Mouse (Mus musculus) adrenal gland, postnatal 4 days (tissue): Measurements from ENCODE around the gene Abhd6. TPM values are rescaled to one million over a fixed set of nuclear protein-coding genes. Genes with fewer than 3 reads are reported as not detected.

Source experiments
- DNase-seq, 2 experiments: peaks; one replicate each; pipeline ENCODE4 v3.0.0; 2021 to 2022; ENCODE audit warnings: low spot score in 2 of 2, mixed read lengths in 2 of 2
- total RNA-seq, 2 experiments: library from RNA; stranded (reverse); gene quantifications; 2 replicates each; pipeline ENCODE4 v1.2.3; 2021

The Abhd6 gene
- total RNA-seq, 2 experiments from 2014 or later = 42.3 to 47.3 TPM

DNA sequence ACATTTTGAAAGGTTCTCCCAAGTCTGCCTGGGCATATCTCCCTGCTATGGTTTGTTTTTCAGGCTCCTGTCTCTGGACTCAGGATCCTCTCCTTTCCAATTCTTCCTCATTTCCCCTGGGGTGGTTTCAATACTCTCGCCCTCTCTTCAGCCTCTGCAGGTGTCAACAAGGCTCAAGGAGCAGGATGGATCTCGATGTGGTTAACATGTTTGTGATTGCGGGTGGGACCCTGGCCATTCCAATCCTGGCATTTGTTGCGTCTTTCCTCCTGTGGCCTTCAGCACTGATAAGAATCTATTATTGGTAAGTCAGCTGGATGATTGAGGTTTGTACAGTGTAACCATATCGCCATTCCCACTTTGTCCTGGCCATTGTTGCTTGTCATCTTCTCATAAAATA is 25.4 kb downstream of the Abhd6 start:
- no peak for DNase-seq

DNA sequence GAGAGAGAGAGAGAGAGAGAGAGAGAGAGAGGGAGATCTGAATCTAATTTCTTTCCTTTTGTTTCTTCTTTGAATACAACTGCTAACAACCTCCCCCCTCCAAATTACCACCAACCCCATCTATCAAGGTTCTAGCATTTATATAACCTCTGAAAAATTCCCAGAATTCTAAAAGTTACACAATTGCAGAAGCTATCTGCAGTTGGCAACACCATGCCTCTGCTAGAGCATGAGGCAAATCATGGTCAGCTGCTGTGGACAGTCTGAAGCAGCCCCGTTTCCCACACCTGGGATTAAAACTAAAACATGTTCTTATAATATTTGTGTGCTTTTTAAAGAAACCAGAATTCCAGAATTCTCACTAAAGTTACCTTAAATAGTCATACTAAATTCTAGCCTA is 27.1 kb downstream of the Abhd6 start:
- no peak for DNase-seq

DNA sequence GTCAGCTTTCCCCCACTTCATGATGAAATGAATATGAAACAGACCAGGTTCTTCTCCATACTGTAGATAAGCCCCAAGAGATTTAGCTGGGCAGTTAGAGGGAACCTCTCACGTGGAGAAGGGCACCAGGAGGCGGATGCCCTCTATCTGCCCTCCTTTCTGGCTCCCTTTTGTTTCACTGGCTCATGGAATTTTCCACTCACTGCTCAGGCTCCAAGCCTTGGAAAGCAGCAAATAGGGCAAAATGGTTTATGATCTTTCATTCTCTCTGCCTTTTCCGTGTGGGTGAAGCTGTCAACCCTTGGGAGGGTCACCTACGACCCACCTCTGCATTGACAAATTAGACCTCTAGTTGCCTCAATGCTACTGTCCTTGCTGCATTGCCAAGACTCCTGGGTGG is 27.8 kb downstream of the Abhd6 start:
- no peak for DNase-seq

DNA sequence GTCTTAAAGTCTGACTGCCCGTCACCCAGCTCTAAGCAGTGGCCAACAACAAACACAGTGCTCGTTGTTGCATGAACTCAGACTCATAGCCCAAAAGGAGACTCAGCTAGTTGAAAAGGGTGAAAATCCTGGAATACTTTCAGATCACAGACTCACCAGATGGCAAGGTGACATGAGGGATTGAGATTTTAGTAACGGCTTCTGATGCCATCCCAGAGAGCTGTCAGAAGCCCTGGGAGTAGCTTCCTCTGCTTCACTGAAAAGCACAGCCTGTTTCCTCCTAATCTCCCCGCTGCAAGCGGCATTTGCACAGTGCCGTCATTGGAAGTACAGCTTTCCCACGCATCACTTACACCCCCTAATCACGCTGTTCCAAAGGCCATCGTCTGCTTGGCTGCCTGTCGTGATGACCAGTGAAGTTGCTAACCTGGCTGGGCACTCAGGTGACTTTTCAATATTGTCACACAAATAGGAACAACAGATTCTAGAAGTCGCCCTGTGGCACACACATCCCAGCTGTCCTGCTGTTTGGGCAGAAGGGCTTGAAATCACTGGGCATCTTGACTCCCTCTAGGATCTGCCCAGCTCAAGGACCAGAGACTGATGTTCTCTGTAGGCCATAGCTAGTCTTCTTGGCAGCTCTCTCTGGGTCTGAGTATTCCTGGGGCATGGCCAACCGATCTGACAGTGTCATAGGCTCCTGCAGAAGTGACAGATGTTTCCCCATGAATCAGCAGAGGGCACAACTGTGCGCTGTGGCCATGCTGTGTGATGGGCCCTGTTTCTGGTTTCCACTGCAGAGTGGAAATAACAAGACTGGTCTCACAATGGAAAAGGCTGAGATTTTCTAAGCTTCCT is 29.6 kb downstream of the Abhd6 start:
- no peak for DNase-seq

DNA sequence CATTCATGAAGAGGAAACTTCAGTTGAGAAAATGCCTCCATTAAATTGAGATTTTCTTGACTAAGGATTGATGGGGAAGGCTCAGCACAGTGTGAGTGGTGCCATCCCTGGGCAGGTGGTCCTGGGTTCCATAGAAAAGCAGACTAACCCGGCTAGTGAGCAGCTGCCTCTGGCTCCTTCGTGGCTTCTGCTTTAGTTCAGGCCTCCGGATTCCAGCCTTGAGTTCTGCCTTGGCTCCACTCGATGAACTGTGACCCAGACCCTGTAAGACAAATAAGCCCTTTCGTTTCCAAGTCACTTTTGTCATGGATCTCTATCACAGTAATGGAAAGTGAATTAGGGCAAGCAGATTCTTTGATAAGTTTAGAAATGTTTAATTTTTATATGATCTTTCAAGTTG is 31.9 kb downstream of the Abhd6 start:
- no peak for DNase-seq

DNA sequence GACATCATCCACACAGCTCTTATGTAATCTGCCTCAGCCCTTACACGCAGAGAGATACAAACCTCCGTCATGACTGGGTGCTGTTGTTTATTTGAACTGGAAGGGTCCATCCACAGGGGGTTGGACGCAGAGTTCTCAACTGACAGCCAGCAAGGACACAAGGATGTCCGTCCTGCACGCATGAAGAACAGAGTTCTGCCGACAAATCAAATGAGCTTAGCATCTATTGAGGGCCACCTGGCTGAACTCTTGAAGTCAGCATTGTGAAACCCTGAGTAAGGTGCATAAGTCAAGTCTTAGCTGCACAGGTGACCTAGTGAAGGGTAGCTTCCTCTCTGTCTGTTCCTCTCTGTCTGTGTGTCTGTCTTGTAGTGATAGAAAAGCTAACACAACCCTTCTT is 33.2 kb downstream of the Abhd6 start:
- no peak for DNase-seq

DNA sequence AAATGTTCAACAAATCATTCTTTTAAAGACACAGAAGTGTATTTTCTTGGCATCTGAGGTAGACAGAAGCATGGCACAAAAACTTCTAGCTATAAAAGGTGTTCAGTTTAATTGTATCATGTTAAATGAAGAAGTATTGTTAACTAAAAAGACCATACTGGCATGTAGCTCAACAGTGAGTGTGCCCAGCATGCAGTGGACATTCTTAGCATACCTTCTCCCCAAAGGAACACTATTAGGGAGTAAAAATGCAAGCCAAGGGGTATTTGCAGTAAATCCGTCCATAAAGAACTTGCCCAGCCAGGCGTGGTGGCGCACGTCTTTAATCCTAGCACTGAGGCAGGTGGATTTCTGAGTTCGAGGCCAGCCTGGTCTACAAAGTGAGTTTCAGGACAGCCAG is 33.7 kb downstream of the Abhd6 start:
- no peak for DNase-seq

DNA sequence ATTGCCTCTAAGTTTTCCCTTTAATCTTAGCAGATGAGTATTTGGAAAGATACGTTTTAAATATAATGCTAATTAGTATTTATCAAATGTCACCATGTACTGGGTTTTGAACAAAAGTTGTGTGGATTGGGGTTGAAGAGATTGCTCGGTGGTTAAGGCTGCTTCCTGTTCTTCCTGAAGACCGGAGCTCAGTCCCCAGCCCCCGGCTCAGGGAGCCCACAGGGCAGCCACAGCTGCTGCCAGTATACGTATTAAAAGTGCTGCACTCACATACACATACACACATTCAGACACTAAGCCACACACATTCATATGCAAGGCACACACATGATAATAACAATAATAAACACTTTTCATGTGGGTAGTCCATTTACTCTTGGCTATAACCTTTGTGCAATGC is 35.4 kb downstream of the Abhd6 start:
- no peak for DNase-seq

DNA sequence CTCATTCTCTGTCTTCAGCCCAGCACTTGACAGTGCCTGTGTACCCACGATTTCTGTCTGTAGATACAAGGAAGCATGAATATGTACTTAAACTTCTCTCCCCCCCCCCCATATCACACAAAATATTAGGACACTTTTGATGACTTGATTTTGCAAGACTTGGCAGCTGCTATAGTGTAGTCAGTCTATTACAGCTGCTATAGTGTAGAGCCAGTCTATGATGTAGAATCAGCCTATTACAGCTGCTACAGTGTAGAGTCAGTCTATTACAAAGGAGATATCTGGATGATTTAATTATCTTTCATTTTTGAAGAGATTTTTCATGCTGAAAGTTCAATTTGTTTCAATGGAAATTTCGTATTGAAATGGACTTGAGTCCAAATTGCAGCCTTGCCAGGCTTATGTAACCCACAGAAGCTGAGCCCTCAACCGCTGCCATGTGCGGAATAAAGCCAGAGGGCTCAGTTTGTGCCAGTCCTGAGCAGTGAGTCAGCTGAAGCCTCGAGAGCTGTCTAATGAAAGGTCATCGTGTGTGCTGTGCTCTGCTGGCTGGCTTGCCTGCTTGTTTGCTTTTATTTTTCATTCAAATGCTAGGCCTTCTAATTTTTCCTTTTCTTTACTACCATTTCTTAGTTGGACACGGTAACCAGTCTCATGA is 36.2 kb downstream of the Abhd6 start:
- peak in 1 of 2 experiments; percentile 34 for DNase-seq

DNA sequence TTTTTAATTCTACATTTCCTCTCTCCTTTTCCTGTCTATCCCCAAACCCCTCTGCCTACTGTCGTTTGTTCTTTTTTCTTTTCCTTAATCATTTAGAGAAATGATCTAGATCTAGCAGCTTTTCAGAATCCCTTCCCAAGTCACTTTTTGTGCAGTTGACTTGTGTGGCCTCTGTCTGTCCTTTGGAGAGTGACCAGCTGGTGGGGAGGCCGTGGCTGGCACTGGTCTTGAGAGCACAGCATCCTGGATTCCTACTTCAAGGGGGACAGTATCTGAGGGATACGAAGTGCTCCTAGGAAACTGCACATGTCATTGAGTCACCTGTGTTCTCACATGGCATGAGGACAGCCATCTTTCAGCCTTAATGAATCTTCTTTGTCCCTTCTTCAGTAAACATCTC is 37.5 kb downstream of the Abhd6 start:
- DNase-seq = no peak

DNA sequence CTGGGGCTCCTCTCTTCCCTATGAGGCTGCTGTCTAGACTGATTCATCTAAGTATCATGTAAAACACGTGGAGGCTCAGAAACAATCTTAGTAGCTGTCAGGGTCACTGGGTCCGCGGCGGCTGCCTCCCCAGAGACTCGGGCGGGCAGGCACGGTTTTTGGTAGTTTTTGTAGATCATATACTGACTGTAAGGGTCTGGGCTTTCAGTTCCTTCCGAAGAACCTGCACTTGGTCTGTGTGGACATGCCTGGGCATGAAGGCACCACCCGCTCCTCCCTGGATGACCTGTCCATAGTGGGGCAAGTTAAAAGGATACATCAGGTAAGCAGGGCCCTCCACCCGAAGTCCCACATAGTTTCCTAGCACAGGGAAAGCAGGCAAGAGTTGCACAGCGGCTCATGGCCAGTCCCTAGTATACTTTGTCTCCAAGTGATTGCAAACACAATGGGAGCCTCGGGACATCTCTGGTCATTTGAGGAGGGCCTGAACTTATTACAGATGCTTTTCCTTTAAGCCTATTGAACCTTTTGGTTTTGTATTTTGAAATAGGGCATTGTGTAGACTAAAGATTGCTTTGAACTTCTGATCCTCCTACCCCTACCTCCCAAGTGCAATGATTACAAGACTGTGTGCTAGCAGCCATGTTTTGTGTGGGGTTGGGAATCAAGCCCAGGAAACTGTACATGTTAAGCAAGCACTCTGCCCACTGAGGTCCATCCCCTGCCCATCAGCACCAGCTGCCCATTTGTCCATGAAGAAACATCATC is 38.4 kb downstream of the Abhd6 start:
- DNase-seq = no peak

DNA sequence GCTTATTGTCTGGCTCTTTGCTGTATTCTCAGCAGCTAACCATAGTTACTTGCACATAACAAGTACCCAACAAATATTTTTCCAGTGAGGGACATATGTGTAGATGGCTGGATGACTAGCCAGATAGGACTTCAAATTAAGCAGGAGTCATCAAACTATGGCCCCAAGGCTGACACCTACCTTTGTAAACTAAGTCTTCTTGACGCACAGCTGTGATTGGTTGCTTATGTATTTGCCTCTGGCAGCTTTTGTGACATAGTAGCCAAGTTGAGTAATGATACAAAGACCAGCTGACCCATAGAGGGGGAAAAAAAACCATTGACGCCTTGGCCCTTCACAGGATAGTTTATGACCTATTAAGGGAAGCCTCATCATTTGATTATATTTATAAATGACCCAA is 39.4 kb downstream of the Abhd6 start:
- DNase-seq = no peak

DNA sequence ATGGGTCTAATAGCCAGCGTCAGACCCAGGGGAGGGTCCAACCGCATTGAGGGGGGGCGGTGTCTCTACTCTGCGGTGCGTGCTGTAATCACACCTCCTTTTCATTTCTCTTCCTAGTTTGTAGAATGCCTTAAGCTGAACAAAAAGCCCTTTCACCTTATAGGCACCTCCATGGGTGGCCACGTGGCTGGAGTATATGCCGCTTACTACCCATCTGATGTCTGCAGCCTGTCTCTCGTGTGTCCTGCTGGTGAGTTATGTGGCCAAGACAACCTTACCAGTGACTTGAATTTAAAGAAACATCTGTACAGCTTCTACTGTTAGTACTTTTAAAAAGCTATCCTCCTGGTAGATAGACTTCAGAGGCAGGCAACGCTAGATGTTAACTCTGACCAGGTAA is 39.9 kb downstream of the Abhd6 start:
- no peak for DNase-seq

DNA sequence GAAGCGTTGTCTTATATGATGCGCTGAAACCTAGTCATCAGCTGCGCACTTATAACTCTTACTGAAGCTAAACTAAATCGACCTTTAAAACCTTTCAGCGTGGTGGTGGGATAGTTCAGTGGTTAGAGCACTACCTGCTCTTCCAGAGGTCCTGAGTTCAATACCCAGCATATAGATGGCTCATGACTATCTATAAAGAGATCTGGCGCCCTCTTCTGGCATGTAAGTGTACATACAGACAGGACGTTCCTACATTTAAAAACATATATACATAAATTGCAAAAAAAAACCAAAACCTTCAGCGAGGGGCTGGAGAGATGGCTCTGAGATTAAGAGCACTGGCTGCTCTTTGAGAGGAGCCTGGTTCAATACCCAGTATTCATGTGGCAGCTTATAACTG is 41.6 kb downstream of the Abhd6 start:
- DNase-seq = no peak

DNA sequence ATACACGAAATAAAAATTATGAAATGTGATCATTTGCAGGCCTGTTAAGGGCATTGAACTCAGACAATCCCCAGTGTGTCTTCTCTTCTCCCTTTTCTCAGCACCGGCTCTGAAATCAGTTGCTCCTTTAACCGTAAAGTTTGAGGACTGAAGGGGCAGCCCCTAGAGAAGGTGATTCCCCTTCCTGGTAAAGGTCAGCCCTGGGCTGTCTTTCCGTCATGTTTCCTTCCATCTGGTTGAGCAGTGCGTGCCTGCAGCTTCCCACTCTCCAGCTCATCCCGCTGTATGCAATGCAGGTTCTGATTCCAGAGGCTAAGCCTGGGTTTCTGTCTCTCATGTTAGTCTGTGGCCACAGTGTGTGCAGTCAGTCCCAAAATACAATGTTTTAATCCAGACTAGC is 42.1 kb downstream of the Abhd6 start:
- DNase-seq = no peak

DNA sequence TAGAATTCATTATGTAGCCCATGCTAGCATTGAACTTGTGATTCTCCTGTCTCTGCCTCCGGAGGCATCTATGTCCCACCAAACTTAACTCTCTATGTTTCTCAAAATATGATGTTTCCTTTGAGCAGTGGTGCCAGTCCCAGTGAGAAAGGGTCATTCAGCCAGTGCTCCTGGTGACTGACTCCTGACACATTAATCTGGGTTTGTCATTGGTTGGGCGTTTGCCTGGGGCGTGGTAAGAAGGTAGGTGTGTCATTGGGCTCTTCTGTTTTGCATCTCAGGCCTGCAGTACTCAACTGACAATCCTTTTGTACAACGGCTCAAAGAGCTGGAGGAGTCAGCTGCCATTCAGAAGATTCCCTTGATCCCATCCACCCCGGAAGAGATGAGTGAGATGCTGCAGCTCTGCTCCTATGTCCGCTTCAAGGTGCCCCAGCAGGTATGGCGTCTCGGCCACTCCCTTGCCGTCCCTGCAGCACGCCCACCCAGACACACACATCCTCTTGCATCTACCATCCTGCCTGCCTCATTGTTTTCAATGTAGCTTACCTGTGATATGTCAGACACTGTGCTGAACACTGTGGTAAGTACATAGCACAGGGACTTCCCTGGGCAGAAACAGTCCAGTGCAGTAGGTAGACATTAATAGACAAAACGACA is 42.6 kb downstream of the Abhd6 start:
- no peak for DNase-seq

DNA sequence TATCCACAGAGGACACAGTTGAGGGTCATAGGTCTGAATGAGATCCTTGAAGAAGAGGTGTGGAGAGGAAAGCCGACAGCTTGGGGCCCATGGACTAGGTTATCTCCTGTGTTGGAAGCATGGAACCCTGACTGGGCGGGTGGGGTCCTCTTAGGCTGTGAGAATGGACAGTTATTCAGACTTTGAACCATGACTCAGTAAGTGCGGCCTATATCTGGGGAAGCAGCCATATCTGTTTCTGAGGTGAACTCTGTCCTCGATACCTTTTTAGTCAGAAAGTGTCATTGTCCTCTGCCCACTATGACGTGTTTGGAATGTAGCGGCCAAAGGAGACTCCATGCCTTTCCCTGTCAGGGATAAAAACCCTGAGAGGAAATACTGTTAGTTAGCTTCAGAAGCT is 44.1 kb downstream of the Abhd6 start:
- DNase-seq = no peak

DNA sequence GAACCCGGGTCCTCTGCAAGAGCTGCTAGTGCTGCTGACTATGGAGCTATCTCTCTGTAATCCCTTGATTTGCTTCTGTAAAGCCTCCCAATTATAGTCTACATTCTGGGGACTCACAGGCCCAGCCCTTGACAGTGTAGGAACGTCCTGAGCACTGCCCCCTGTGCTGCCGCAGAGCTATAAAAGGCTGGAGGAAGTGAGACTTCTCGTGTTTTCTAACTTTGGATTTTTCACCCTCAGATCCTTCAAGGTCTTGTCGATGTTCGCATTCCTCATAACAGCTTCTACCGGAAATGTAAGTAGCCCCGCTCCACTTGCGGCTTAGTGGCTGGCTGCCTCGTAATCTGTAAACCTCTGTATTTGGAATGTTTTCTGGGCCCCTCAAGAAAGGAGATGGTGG is 46.6 kb downstream of the Abhd6 start:
- DNase-seq = no peak

DNA sequence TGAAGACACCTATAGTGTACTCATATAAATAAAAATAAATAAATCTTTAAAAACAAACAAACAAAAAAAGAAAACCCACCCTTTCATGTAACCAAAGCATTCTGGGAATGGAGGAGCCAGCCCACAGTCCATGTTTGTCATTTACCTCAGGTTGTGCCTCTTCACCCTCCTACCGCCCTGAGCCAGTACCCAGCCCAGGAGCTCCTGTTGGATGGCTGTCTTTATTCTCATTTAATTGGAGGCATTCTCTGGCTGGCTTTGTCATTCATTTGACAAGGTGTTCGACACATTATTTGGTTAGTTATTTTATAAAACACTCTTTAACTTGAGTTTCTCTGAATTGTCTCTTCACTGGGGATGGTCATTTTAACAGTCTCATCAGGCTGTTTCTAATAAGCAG is 49.2 kb downstream of the Abhd6 start:
- DNase-seq = no peak

DNA sequence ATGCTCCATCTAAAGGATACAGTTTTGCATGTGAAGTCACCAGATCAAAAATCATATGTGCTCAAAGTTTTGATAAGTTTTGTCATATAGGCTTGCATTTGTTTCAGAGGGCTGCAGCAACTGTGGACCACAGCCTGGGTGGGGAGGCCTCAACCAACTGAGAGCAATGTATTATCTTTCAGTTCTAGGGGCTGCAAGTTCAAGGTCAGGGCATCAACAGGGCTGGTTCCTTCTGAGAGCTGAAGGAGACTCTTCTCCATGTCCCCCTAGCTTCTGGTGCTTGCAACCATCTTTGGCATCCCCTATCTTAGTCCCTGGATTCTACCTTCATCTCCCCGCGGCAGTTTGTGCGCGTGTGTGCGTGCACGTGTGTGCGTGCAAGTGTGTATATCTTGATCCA is 50.0 kb downstream of the Abhd6 start:
- no peak for DNase-seq

DNA sequence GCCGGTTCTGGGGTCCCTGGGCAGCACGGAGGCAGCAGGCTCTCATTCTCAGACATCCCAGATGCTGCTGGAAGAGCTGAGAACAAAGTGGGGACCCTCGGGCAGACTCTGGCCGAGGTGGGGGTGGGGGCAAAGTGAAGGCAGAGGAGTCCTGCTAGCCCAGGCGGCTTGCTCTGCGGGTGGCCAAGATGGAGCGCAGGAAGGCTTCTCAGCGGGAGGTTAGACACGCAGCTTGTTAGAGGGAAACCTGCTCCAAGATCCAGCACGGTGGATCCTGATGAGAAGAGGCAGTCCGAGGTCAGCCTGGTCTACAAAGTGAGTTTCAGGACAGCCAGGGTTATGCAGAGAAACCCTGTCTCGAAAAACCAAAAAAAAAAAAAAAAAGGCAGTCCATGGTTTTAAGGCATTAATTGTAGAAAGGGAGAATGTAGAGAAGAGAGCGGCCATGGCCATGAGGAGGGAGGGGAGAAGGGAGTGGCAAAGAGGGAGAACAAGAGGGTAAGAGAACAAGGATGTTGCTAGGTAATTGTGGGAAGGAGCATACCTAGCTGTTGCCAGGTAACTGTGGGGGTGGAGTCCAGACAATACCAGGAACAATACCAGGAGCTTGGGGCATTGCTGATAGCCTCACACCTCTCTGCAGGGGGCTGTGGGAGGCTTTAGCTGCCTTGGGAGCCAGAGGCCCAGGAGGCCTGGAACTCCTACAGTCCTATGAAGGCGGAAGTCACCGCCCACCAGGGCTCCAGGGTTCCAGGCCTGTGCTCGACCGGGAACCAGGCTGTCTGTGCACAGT is 51.8 kb downstream of the Abhd6 start:
- DNase-seq = no peak
